Mouse (Mus musculus) mouse embryonic stem cell (cell line): Measurements from ENCODE around the gene Lama5.
"Not testable (repeated sequence)": the region's sequence is repeated elsewhere in the genome, so short reads cannot be mapped to it uniquely, and the experiment has no call there.

Experiments
- in situ Hi-C, 2 experiments: fragments of 300-500 bp; cut with MboI; formaldehyde crosslinking; loops; 1 replicate in 1 of 2; 3 replicates in 1 of 2; pipeline ENCODE4 v1.14.3; 2019 to 2020; ENCODE audit warnings: low sequenced_read_pairs in 2 of 2, low pct_unique_long_range_greater_than_20kb in 1 of 2, mixed read lengths in 1 of 2; ENCODE audit not compliant: unreplicated experiment in 1 of 2

Gene Lama5

DNA sequence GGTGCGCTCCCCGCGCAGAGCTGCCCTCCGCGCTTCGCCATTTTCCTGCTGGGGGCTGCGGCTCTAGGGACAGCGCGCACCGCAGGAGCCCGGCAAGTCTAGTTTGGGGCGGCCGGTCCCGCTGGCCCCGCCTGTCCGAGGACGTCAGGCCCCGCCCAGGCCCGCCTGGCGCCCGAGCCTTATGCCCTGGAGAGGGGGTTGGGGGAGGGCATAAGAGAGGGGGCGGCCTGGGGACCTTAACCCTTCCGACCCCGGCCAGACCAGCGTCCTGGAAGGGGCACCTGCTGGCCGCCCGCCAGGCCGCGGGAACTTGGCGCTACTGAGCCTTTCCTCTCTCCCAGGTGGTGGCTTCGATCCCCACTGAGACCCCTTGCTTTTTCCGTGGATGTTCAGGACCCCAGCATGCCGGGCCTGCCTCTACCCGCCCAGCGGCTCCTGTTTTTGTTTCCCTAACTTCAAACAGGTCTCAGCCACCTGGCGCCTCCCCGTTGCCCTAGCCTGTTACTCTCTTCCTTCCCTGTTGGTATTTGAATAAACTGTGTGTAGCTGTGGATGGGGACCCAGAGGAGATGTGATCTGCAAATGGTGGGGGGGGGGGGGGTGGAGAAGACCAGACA is at the start of gene Lama5:
TSS of gene Lama5 (minus strand) at position 98 of the 617 bp plus-strand sequence.
- in situ Hi-C loops, result no loop called here

- in situ Hi-C loops, result loop anchor here (5.0 kb wide), 1 partner anchor 73 kb away; no protein-coding TSS in a partner anchor
These were observed 48.9 kb upstream of the Lama5 start for GRCm38 (mm10) chr2:180274523-180274922.

DNA sequence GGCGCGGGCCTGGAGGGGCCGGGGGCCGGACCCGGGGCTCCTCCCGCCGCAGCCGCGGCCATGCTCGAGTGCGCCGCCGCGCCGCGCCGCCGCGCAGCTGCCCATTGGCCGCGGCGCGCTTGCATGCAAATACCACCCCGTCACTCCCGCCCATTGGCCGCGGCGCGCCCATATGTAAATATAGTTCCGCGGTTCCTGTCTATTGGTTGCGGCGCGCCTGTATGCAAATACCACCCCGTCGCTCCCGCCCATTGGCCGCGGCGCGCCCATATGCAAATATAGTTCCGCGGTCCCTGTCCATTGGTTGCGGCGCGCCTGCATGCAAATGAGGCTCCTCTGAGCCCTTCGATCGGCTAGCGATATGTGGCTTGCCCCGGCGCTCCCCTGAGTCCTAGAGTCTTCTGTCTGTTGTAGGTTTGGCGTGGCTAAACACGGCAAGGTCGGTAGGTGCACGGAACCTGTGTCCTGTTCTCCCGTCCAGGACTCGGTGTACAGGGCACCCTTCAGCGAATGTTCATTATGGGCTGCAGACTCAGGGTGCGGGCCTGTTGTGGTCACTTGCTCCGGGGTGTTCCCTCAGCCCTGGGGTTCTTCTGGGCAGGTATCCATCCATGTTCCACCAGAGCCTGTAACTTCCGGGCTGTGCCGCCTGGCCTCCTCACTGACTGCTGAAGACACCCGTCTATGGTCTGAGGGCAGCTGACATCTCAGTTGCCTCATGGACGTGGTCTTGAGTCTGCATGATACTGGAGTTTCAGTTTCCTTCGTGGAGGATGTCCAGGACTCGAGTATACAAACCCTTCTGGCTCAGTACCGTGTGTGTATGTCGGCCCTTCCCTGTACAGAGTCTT is 48.0 kb upstream of the Lama5 start, which contains the start of gene Cables2:
TSS of gene Cables2 (minus strand) at position 103 of the 851 bp plus-strand sequence.
- in situ Hi-C loops, result loop anchor here (5.0 kb wide), 1 partner anchor 74 kb away; no protein-coding TSS in a partner anchor

GRCm38 (mm10) chr2:180272884-180273321 is 47.2 kb upstream of the Lama5 start:
- in situ Hi-C loops, result loop anchor here (5.0 kb wide), 1 partner anchor 74 kb away; no protein-coding TSS in a partner anchor

DNA sequence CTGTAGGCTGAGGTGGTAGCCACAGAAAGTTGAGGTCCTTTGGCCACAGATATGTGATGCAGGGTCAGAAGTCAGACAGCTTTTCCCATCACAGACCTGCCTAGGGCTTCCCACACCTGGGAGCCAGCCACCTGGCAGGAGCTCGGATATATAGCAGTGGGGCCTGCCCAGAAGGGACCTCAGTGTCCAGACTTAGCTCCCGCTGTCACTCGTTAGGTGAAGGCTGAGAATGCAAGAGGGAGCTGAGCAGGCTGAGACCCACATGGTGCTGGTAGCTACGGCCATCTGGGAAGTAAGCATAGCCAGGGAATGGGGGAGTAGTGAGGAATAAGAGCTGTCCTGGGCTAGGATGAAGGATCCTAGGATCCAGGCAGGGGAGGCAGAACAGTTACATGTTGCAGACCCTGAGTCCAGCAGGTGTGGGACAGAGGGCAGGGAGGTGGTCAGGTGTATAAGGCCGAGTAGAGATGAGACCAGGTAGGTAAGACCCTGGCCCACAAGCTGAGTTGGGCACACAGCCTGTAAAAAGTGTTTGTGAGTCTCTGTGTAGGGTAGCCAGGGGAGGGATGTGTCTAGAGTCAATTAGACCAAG is 46.2 kb upstream of the Lama5 start:
- in situ Hi-C loops, result loop anchor here (5.0 kb wide), 1 partner anchor 75 kb away; no protein-coding TSS in a partner anchor

GRCm38 (mm10) chr2:180270537-180271255 is 45.0 kb upstream of the Lama5 start:
- in situ Hi-C loops, result loop anchor here (5.0 kb wide), 1 partner anchor 77 kb away; no protein-coding TSS in a partner anchor

DNA sequence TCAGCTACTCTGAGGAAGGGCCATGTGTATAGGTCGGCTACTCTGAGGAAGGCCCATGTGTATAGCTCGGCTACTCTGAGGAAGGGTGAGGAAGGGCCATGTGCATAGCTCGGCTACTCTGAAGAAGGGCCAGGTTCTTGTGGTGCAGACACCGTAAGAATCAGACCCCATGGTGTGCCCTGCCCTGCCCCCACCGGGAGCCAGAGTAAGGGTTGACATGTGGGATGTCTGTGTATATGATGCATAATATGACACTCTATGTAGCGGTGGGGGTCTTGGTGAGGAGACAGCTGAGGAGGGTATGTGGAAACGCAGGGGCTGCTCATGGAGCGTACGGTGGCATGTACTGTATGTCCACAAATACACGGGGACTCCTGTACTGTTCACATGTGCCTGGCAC is 43.7 kb upstream of the Lama5 start:
- in situ Hi-C loops, result no loop called here

DNA sequence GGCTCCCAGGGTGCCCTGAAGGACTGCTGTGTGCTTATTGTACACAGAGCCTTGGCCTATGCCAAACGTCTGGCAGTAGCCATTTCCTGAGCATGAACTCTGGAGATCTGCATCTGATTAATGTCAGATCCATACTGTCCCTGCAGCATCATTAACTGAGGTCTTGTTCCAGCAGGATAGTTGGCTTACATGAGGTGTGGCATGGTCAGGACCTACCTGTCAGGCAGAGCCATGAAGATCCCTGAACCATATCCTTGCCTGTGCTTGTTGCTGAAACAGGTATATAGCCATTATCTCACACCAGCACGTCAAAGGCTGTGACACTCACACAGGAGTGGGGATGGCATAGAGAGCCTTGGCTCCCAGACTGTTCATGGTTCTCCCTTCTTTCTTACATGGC is 42.3 kb upstream of the Lama5 start:
- in situ Hi-C loops, result no loop called here

DNA sequence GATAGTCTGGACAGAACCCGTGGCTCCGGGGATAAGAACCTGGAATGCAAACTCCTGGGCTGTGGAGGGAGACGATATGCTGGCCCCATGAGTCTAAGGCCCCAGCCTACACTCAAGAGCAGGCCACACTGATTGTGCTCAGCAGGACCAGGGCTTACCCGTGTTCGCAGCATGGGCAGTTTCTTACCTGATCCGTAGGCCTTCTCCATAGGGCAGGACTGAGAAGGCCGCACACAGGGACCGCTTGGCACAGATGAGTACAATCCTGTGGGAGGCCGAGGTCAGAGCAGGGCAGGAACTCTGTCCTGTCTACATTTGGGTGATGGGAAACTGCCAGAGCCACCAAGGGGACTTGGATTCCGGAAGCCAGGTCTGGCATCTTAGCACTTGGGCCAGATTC is 37.2 kb upstream of the Lama5 start:
- in situ Hi-C loops, result no loop called here

- in situ Hi-C loops, result no loop called here
These were observed 36.8 kb upstream of the Lama5 start for GRCm38 (mm10) chr2:180262441-180262840.

DNA sequence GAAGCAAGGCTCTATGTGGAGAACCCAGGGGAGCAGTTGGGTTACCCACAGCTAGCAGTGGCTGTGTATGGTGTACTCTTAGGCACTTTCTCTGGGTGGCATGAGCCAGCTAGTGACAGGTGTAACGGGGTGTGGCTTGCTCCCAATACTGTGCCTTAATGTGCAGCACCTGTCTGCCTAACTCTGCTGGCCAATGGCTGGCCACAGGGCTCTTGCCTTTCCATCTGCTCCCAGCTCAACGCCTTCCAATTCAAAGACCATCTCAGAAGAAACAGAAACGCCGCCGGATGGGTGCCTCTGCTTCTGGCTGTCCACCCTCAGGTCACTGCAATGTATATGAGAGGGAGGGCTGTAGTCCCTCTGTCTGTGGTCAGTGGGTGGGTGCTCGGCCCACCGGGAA is 36.2 kb upstream of the Lama5 start:
- in situ Hi-C loops, result no loop called here

DNA sequence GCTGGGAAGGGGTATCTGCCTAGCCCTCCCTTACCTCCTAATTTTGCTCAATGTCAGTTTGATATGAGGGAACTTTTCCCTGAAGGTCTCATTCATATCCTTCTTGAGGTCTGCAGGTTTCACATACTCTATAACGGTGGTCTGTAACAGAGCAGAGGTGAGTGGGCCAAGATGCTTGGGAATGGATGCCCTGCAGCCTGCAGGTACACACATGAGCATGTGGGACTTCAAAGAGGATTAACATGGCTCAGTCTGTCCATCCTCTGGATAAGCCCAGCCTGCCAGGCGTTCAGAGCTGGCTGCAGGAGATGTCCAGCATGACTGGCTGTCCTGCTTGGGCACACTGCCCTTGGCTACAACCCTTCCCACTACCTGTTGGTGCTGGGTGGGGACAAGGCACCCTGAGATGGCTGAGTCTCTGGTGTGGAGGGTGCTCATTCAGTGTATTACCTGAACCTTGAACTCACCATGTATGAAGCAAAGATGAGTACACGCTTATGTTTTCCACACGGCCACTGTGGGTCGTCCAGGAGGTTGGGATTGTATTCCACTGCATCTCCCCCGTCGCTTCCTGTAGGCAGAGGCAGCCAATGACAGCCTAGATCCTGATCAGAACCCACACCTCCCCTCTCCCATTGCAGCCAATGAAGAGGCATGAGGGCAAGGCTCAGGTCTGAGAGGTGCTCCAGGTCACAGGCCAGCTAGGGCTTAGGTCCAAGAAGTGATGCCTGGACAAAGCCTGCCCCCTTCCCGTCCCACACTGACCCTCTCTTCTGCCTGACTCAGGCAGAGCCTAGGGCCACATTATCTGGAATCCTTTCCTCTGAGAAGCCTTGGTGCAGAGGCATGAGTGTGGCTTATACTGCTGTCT is 35.2 kb upstream of the Lama5 start:
- in situ Hi-C loops, result no loop called here

DNA sequence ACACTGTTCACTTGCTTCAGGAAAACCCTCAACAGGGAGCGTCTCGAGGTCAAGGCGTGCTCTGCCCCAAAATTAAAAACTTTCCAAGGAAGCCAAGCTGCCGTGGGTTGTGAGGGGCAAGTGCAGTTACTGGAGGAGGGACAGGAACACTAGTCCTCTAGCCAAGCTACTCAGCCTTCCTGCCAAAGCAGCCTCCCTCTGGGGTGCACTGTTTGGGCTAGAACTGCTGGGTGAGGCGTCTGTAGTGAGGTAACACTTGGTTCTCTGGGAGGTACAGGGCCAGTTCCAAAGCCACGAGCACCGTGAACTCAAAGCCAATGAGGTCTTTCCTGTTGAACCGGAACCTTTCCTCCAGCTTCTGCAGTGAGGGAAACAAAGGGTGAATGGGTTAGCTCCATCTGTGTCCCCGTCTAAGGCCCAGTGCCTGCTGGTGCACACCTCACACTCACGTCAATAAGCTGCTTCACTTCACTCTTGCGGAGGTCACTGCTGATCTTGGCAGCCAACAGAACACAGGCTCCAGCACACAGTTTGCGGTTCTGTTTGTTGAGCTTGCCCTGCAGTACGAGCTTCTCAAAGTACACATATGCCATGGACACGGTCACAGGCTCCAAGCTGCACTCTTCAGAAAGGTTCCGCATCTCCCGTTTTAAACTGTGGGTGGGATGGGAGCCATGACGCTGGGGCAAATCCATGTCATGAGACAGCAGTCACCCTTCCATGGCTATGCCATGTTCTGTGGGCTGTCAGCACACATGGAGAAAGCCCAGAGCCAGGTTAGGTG is 34.4 kb upstream of the Lama5 start:
- in situ Hi-C loops, result not testable (repeated sequence)

DNA sequence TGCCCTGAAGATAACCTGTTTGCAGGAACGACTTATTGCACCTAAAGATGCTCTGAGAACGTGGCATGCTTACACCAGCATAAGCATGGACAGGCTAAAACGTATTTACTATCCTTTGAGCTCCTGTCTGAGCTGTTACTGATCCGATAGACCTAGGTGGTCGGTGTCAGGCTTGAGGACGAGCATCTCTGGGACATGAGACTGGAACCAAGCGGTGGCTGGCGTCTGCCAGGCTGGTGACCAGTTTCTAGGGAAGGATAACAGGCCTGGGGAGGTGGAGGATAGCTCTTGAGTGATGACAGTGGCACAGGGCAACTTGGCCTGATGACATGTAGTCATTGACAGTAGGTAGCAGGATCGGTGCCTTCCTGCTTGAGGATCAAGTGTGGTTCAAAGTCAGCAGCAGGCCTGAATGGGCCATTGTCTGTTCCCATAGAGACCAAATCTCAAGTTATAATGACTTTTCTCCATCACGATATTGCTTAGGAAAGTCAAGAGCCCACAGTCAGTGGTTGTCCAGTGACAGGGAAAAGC is 33.4 kb upstream of the Lama5 start:
- in situ Hi-C loops, result not testable (repeated sequence)

DNA sequence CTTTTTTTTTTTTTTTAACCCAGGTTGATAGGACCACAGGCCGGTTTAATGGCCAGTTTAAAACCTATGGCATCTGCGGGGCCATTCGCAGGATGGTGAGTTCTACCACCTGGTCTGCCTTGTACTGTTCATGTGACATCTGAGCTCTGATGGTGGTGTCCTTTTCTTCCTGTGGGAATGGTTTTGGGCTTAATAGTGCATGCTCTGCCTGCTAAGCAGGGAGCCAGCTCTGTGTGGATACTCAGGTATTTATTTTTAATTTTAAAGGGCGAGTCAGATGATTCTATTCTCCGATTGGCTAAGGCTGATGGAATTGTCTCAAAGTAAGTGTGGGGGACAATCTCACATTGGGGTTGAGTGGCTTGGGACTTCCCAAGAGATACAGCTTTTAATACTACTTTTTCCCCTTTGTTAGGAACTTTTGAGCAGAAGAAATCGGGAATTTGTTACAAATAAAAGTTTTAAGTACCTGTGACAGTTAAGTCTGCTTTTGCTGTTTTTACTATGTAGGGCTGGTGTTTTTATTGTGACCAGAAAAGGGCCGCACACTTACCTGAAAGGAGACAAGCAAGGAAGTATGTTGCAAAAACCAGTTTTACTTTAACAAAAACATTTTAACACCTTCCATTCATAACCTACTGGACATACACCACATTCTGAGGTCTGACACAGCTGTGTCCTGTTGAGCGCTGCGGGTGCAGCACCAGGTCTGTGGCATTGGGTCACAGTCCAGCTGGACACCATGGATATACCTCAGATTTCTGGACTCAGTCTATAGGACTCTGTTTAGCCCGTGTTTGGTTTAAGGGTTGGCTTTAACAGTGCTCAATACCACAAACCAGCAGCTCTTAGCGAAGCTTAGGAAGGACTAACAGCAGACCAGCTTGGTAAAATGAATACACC is 32.6 kb upstream of the Lama5 start:
- in situ Hi-C loops, result no loop called here

DNA sequence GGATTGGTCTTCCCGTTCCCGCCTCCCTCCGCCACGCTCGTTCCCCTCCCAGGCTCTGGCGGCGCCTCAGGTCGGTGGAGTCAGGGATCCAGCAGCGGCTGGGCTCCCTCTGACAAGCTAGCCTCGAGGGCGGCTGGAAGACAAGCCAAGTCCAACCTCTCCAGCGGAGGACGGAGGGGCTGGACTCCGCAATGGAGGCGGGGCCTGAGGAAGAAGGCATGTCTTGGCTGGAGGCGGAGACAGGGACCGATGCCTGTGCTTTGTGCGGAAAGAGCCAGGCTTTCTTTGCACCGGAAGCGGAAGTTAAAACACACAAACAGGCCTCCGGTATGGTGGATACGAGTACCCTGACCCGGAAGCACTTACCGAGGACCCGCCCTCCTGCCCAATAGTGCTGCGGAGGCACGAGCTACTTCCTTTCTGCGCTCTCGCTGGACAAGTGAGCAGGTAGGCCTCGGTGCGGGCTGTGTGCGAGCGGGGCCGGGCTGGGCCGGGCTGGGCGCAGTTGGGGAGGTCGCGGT is 31.4 kb upstream of the Lama5 start, which contains the start of gene Rps21:
TSS of gene Rps21 (plus strand) at position 377 of the 521 bp plus-strand sequence.
- in situ Hi-C loops, result no loop called here
